Mouse (Mus musculus) intestine, embryonic 15.5 days (tissue): ENCODE measurements at regions not wholly inside any gene's neighbourhood (a gene's known extent, or its start where the extent isn't known, plus 50 kb on each side); places are given as distances from the start of the nearest gene placed in this dataset.

Experiments used
- ATAC-seq: fragments of 200-750 bp; cut with Nextera tagmentation; 2 replicates; pipeline ENCODE4 v1.8.0; 2017; ENCODE audit warnings: moderate TSS enrichment, moderate library complexity
- H3K27ac ChIP-seq: fragments of 300-500 bp; sonication (generic); 2 replicates; pipeline ENCODE4 v1.5.1; 2015; ENCODE audit warnings: mild to moderate bottlenecking, inconsistent platforms
- H3K27me3 ChIP-seq: fragments of 300-500 bp; sonication (generic); replicated peaks from 2 replicates; pipeline ENCODE4 v1.6.1; 2015; ENCODE audit warnings: inconsistent platforms
- H3K36me3 ChIP-seq: fragments of 300-500 bp; sonication (generic); 2 replicates; pipeline ENCODE4 v1.6.1; 2015; ENCODE audit warnings: inconsistent platforms
- H3K4me1 ChIP-seq: fragments of 300-500 bp; sonication (generic); replicated peaks from 2 replicates; pipeline ENCODE4 v1.6.1; 2015; ENCODE audit warnings: inconsistent platforms
- H3K4me2 ChIP-seq: fragments of 300-500 bp; sonication (generic); replicated peaks from 2 replicates; pipeline ENCODE4 v1.6.1; 2015; ENCODE audit warnings: mild to moderate bottlenecking, inconsistent platforms
- H3K4me3 ChIP-seq: fragments of 300-500 bp; sonication (generic); replicated peaks from 2 replicates; pipeline ENCODE4 v1.5.1; 2015; ENCODE audit warnings: inconsistent platforms
- H3K9ac ChIP-seq: fragments of 300-500 bp; sonication (generic); 2 replicates; pipeline ENCODE4 v1.6.1; 2015; ENCODE audit warnings: inconsistent platforms
- H3K9me3 ChIP-seq: fragments of 300-500 bp; sonication (generic); 2 replicates; pipeline ENCODE4 v1.6.1; 2016; ENCODE audit warnings: inconsistent platforms
- WGBS: fragments of 180-500 bp; shearing (Covaris S2); methylation state at CpG from one replicate; pipeline ENCODE4 v1.1.7; 2015; 5-methylcytosine and 5-hydroxymethylcytosine counted together

- Histone ChIP-seq H3K4me1 (no peaks in the 10 kb centered on the region), H3K4me2 (no peak overlapping the region), H3K9me3 (no peaks in the 10 kb centered on the region), H3K27ac (no peak overlapping the region), H3K4me3 (no peak overlapping the region), H3K9ac (no peak overlapping the region), H3K36me3 (no peaks in the 10 kb centered on the region), H3K27me3 (no peaks in the 10 kb centered on the region)
- peak; percentile 87 for ATAC-seq
- 62% methylated on average over 4 of the region's 4 CpGs for WGBS
These were observed 598.5 kb downstream of the Cps1 start for GRCm38 (mm10) chr1:67721324-67721723.
